Mouse (Mus musculus) megakaryocyte, embryonic 14.5 days (primary cell): ENCODE measurements around the gene Rims4.

Experiments used
- FLI1 ChIP-seq: IDR thresholded peaks from 2 replicates; pipeline ENCODE4 v1.6.1; 2012; ENCODE audit warnings: low read length, inconsistent platforms, mixed read lengths
- GATA1 ChIP-seq: IDR thresholded peaks from 3 replicates; pipeline ENCODE4 v1.6.1; 2012; ENCODE audit warnings: mixed read lengths, low read length, inconsistent platforms, borderline replicate concordance

DNA sequence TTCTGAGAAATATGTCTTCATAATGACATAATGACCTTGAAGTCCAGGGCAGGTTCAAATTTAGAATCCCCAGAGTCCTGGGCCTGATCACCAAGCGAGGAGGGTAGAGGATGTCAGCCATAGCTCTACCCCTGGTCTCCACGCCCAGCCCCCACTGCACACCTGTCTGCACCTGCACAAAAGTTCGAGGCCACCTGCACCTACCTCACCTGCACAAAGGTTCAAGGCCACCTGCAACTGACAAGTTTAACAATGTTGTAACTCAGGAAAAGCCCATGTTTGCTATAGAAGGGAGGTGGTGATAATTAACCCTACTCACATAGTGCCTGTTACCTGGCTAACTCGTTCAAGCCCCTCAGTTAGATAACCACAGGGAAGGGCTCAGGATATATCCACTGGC lies 16.0 kb downstream of the Rims4 start:
- TF ChIP-seq GATA1, result no peak
- no peak for TF ChIP-seq FLI1
